Mouse (Mus musculus): ENCODE measurements around the gene Zfp773. TPM values are rescaled to one million over a fixed set of nuclear protein-coding genes. Genes with fewer than 3 reads are reported as not detected.
"Not testable (repeated sequence)": the region's sequence is repeated elsewhere in the genome, so short reads cannot be mapped to it uniquely, and the experiment has no call there.

Gene Zfp773
- total RNA-seq (2021) (under 1 TPM; 0.52 to 0.66 TPM), polyA plus RNA-seq (2012; rRNA removed) (0.03 and 0.08 TPM in 2 replicates)
- long read RNA-seq: 0 reads

GRCm38 (mm10) chr7:7136379-7136866 is at the start of gene Zfp773:
Gene Zfp773, minus strand, starts transcription at chr7:7136755.
- DNase-seq: peak; percentile 74

- DNase-seq: no peak
Measured at GRCm38 (mm10) chr7:7185897-7186296, 49.3 kb upstream of the Zfp773 start.

DNA sequence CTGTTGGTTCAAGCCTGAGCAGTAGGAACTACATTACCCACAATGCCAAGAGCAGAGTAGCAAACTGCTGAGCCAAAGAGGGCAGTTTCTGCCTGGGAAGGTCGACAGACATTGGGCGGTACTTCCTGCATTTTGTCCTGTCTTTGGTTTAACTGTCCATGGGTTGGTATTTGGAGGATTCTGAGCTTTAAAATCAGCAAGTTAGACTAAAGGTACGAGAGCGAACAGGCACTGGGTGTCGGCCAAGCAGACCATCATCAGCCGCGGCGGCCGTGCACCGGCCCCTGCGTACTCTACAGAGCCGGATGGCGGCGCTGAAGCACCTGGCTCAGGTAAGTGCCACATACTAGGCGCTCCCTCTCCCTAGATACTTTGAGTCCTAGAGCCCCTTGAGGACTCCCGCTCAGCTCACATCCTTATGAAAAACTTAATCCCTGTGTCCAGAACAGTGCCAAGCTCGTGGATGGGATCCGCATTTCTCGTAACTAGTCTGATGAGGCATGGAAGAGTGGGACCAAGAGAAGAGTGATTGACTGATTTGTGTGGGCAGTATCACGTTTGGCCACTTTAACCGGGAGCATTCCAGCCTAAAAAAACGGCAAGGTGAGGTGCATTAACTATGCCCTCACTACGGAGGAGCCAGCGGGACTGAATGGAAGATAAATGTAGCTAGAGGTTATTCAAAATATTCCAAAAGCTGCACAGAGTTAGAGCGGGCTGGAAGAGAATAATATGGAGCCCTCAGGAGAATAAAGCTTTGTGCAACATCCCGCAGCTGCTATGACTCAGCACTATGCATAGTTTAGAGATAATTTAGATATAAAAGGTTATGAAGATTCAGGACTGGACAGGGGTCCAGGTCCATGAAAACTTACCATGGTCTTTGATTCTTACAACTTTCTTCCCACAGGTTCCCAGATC is 34.9 kb upstream of the Zfp773 start, which contains the start of gene Zfp418:
Zfp418 (plus strand) TSS at position 104 of the 921 bp plus-strand sequence.
- peak; percentile 78 for DNase-seq

- DNase-seq: no peak
Measured at GRCm38 (mm10) chr7:7145991-7146608, 9.5 kb upstream of the Zfp773 start.

DNA sequence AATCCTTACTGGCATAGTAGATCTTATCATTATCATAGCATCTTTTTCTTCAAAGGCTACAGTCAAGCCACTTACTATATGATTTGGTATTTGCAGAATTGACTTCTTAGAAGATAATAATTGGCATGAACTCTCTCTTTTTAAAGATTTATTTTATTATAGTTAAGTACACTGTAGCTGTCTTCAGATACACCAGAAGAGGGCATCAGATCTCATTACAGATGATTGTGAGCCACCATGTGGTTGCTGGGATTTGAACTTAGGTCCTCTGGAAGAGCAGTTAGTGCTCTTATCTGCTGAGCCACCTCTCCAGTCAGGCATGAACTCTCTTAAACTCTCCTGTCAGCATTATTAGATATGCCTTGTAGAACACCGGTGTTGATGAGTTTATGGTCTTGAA is 7.7 kb upstream of the Zfp773 start:
- no peak for DNase-seq

DNA sequence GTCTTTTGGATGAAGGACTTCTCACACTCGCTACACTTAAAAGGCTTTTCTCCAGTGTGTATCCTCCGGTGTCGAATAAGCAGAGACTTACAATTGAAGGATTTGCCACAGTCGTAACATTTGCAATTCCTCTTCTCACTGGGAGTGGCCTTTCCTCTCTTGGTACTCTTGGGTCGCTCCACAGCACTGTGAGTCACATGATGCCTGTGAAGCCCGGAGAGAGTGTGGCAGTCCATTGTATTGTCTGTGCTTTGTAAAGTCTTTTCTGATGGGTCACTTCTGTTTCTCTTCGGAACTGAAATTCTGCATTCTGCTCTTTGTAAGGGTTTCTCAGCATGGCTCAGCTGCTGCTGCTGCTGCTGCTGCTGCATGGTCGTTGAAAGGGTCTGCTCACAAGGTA is 3.8 kb downstream of the Zfp773 start:
- DNase-seq: no peak

GRCm38 (mm10) chr7:7130491-7131124 is 5.9 kb downstream of the Zfp773 start:
- DNase-seq: not testable (repeated sequence)

DNA sequence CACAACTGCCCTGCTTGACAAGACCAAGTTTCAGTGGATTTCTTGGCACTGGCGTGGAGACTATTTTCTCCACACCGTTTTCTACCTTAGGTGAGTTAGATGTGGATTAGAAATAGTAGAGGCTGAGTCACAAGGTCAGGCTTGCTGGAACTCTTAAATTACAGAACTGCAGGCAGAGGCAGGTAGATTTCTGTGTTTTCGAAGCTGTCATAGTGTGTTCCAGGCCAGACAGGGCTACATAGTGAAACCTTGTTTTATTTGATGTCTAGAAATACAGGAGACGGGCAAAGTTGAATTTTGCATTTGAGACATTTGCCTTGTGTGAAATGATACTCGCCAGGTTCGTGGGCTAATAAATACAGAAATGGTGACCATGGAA is 15.0 kb downstream of the Zfp773 start:
- DNase-seq: no peak

- DNase-seq: peak; percentile 91
Measured at GRCm38 (mm10) chr7:7120921-7121601, 15.5 kb downstream of the Zfp773 start, which contains the start of gene Zfp954. Gene Zfp954, minus strand, starts transcription at chr7:7121488.

DNA sequence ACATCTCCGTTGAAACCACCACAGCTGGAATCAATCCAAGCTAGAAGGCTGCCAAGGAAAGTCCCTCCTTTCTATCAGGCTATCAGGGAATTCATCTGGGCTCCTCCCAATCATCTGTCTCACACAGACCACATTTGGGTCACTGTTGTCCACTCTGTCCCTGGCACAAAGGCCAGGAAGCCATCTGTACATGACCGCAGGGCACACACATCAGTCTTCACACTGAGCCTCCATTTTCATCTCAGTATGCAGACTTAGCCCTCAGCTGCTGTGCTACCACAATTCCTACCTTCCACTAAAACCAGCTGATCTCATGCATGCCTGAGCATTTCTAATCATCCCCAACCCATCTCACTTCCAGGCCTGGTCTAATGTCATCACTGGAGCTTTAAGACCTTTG is 18.1 kb downstream of the Zfp773 start:
- DNase-seq: no peak

- DNase-seq: no peak
Measured at GRCm38 (mm10) chr7:7108501-7108900, 28.1 kb downstream of the Zfp773 start.

Other genes starting within 250 kb of the Zfp773 start
- gene Aurkc, start 141.5 kb downstream of the Zfp773 start, total RNA-seq (2021): not detected
- gene Aurkc, start 141.5 kb downstream of the Zfp773 start, polyA plus RNA-seq (2012; rRNA removed): not detected in 2 replicates
- 10 to 100 TPM; 10.1 to 19.7 TPM for gene Zfp954, start 15.3 kb downstream of the Zfp773 start, total RNA-seq (2021)
- gene Zfp954, start 15.3 kb downstream of the Zfp773 start, polyA plus RNA-seq (2012; rRNA removed): 4.0 and 5.3 TPM in 2 replicates
- 1 to 10 TPM; 2.3 to 3.1 TPM for gene Zfp418, start 34.6 kb upstream of the Zfp773 start, total RNA-seq (2021)
- 0.10 and 0.15 TPM in 2 replicates for gene Zfp418, start 34.6 kb upstream of the Zfp773 start, polyA plus RNA-seq (2012; rRNA removed)
- 1 to 10 TPM; 4.0 to 4.1 TPM for gene Zfp772, start 73.2 kb upstream of the Zfp773 start, total RNA-seq (2021)
- gene Zfp772, start 73.2 kb upstream of the Zfp773 start, polyA plus RNA-seq (2012; rRNA removed): 0.57 and 0.60 TPM in 2 replicates
- gene Vmn2r29, start 110.6 kb upstream of the Zfp773 start, total RNA-seq (2021): 1 to 10 TPM; 1.0 to 1.4 TPM
- gene Vmn2r29, start 110.6 kb upstream of the Zfp773 start, polyA plus RNA-seq (2012; rRNA removed): 0.09 and 0.13 TPM in 2 replicates
- 1 to 10 TPM; 2.8 to 2.9 TPM for gene Gm45844, start 141.5 kb upstream of the Zfp773 start, total RNA-seq (2021)
- 0.47 and 2.6 TPM in 2 replicates for gene Gm45844, start 141.5 kb upstream of the Zfp773 start, polyA plus RNA-seq (2012; rRNA removed)
- 10 to 100 TPM; 59.4 to 66.7 TPM for gene Clcn4, start 164.1 kb upstream of the Zfp773 start, total RNA-seq (2021)
- 34.0 and 36.1 TPM in 2 replicates for gene Clcn4, start 164.1 kb upstream of the Zfp773 start, polyA plus RNA-seq (2012; rRNA removed)
- under 1 TPM; 0.10 to 0.17 TPM for gene Vmn2r30, start 200.9 kb upstream of the Zfp773 start, total RNA-seq (2021)
- 0.03 TPM in 1 of 2 replicates, not detected in the other for gene Vmn2r30, start 200.9 kb upstream of the Zfp773 start, polyA plus RNA-seq (2012; rRNA removed)
- under 1 TPM in 1 of 2 experiments, not detected in 1; 0.69 TPM for gene Gm45783, start 237.8 kb upstream of the Zfp773 start, total RNA-seq (2021)
- 0.52 TPM in 1 of 2 replicates, not detected in the other for gene Gm45783, start 237.8 kb upstream of the Zfp773 start, polyA plus RNA-seq (2012; rRNA removed)

Measured in adrenal gland, adult 2 months (tissue).